Mouse (Mus musculus) brain, adult 10 weeks (tissue): ENCODE measurements around the gene Rasd1. TPM values are rescaled to one million over a fixed set of nuclear protein-coding genes. Genes with fewer than 3 reads are reported as not detected.

ENCODE experiments used
- polyA plus RNA-seq: library from polyadenylated mRNA; stranded (reverse); fragments of 350-450 nt; fragmentation: Illumina TruSeq; extraction: RNeasy Lipid Tissue Mini Kit (QIAGEN cat#74804); gene quantifications from one replicate; pipeline ENCODE4 v1.2.3, GENCODE M21; 2015; ENCODE audit warnings: low read depth, low replicate concordance

The Rasd1 gene
- 19.0 TPM for polyA plus RNA-seq

DNA sequence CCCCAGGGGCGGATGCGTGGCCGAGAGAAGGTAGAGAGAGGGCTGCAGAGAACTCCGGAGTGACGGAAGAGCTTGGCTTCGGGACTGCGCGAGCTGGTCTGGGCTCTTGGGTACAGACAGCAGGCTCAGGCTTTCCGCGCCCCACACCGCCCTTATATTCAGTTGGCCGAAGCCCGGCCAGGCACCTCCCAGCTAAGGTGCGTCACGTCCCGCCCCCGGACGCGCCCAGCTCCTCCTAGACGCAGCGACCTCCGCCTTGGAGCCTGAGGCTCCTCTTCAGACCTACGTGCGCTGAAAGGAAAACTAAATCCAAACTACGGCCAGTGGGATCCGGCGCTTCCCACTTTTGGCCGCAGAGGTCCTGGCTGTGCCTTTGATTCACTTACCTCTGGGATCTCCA lies at the start of gene Rasd1:
Gene Rasd1, minus strand, starts transcription at position 127 of the 400 bp plus-strand sequence.

DNA sequence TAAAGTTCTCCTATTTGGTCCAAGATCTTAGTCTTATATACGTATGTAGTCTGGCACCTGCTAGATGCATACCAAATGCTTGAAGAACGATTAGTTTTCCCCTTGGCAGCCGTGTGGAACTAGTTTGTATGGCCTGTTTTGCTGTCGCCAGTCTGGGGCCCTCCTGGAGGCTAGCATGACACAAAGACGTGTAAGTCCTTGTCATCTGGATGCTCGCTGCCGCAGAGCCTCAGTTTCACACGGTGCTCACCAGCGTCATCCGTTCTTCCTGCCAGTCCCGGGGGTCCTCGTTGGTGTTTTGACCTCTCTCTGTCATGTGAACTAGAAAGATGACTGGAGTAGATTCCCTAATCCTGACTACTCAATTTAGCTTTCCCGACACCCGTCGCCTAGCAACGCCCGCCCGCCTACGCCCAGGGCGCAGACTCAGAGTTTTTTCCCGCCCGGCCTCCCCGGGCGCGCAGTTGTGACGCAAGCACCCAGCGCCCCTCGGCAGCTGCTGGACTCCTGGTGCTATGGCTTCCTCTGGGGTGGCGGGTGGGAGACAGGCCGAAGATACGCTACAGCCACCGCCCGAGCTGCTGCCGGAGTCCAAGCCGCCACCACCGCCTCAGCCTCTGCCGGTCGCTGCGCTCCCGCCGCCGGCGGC lies 16.9 kb downstream of the Rasd1 start, which contains the start of gene Med9:
Gene Med9, plus strand, starts transcription at position 455 of the 649 bp plus-strand sequence.

Other genes starting within 250 kb of the Rasd1 start
- 1.6 TPM for gene Pld6, start 177.3 kb downstream of the Rasd1 start, polyA plus RNA-seq
- gene Flcn, start 154.9 kb downstream of the Rasd1 start, polyA plus RNA-seq: 40.7 TPM
- gene Nt5m, start 125.5 kb downstream of the Rasd1 start, polyA plus RNA-seq: 75.2 TPM
- 139 TPM for gene Cops3, start 125.1 kb downstream of the Rasd1 start, polyA plus RNA-seq
- 50.6 TPM for gene Med9, start 16.7 kb downstream of the Rasd1 start, polyA plus RNA-seq
- gene Pemt, start 81.5 kb upstream of the Rasd1 start, polyA plus RNA-seq: 5.3 TPM
- gene Rai1, start 140.1 kb upstream of the Rasd1 start, polyA plus RNA-seq: 30.1 TPM